ENCODE assay signal across 19 mouse cellular contexts in genomic region chr12:64640864-64641416, GRCm38 (mm10).
A peak's percentile ranks its signal among the peaks of the same experiment; 100 is the strongest.
DNase-seq lines count a peak whose midpoint lies in the region; ATAC-seq and TF ChIP-seq lines count a peak whose summit lies in the region.
"Had no signal": no experiment of that assay in that cellular context is flagged by ENCODE, and none has a peak within 500 bp of the region (broad histone marks: within the 10 kb centered on the region; RNA-seq: fewer than 3 reads in every experiment).

No protein-coding gene starts in this region.

- no peak overlapping the region for H3K4me2 ChIP-seq in heart, postnatal 0 days (ENCODE audit: low read depth, low read length)
- H3K4me2 ChIP-seq in midbrain, embryonic 15.5 days, result no peak overlapping the region
- H3K4me2 ChIP-seq in midbrain, embryonic 11.5 days, result no peak overlapping the region
- H3K4me2 ChIP-seq in hindbrain, embryonic 14.5 days (replicated peaks), result no peak overlapping the region
- H3K4me2 ChIP-seq: midbrain, embryonic 12.5 days; neural tube, embryonic 13.5 days had no signal

- no peak for TF ChIP-seq EP300 in heart, postnatal 0 days (IDR thresholded peaks at IDR 0.05; ENCODE audit: low read depth)

- no peak overlapping the region for H3K9ac ChIP-seq in heart, postnatal 0 days (replicated peaks; ENCODE audit: low read depth, low read length)
- H3K9ac ChIP-seq in midbrain, embryonic 15.5 days, result no peak overlapping the region
- H3K9ac ChIP-seq in midbrain, embryonic 11.5 days (ENCODE audit: low read length), result no peak overlapping the region
- H3K9ac ChIP-seq in hindbrain, embryonic 14.5 days, result no peak overlapping the region
- H3K9ac ChIP-seq: midbrain, embryonic 12.5 days; neural tube, embryonic 13.5 days had no signal

- intact Hi-C loops in heart, postnatal 25 days (cut with DNase I), result no loop called here

- no peak overlapping the region for H3K4me3 ChIP-seq in heart, postnatal 0 days (ENCODE audit: low read depth, low read length)
- no peak overlapping the region for H3K4me3 ChIP-seq in midbrain, embryonic 15.5 days
- no peak overlapping the region for H3K4me3 ChIP-seq in midbrain, embryonic 11.5 days (ENCODE audit: low read depth, low read length)
- H3K4me3 ChIP-seq in hindbrain, embryonic 14.5 days (replicated peaks; ENCODE audit: low read length), result no peak overlapping the region
- no peak overlapping the region for H3K4me3 ChIP-seq in embryonic facial prominence, embryonic 10.5 days
- H3K4me3 ChIP-seq: erythroblast, embryonic 14.5 days; gastrocnemius, adult 2 months; heart, adult 2 months; midbrain, embryonic 12.5 days; neural tube, embryonic 13.5 days had no signal

- no peaks in the 10 kb centered on the region for H3K36me3 ChIP-seq in heart, postnatal 0 days (replicated peaks; ENCODE audit: control insufficient read depth, insufficient read depth, low read length)
- H3K36me3 ChIP-seq in midbrain, embryonic 15.5 days (replicated peaks), result no peaks in the 10 kb centered on the region
- H3K36me3 ChIP-seq in midbrain, embryonic 11.5 days (ENCODE audit: control insufficient read depth, insufficient read depth, low read length), result no peaks in the 10 kb centered on the region
- no peaks in the 10 kb centered on the region for H3K36me3 ChIP-seq in hindbrain, embryonic 14.5 days (replicated peaks; ENCODE audit: control insufficient read depth, insufficient read depth)
- H3K36me3 ChIP-seq in embryonic facial prominence, embryonic 10.5 days (replicated peaks), result no peaks in the 10 kb centered on the region
- H3K36me3 ChIP-seq: midbrain, embryonic 12.5 days; neural tube, embryonic 13.5 days had no signal

- no peak overlapping the region for H3K27ac ChIP-seq in heart, postnatal 0 days (ENCODE audit: low read depth)
- peak overlapping the region; percentile 61; the same call in 1 of the 2 replicates for H3K27ac ChIP-seq in midbrain, embryonic 15.5 days
- H3K27ac ChIP-seq in midbrain, embryonic 11.5 days (ENCODE audit: low read depth, low read length), result no peak overlapping the region
- H3K27ac ChIP-seq in hindbrain, embryonic 14.5 days, result peak overlapping the region; percentile 35; the same call in 1 of the 2 replicates
- H3K27ac ChIP-seq in embryonic facial prominence, embryonic 10.5 days (replicated peaks), result no peak overlapping the region
- H3K27ac ChIP-seq: gastrocnemius, adult 2 months; heart, adult 2 months; midbrain, embryonic 12.5 days; neural tube, embryonic 13.5 days had no signal

- WGBS in heart, postnatal 0 days, result 50% methylated on average over 1 of the region's 1 CpGs
- WGBS in midbrain, embryonic 15.5 days, result 26% methylated on average over 1 of the region's 1 CpGs
- 71% methylated on average over 1 of the region's 1 CpGs for WGBS in midbrain, embryonic 11.5 days
- 52% methylated on average over 1 of the region's 1 CpGs for WGBS in hindbrain, embryonic 14.5 days
- 74% methylated on average over 1 of the region's 1 CpGs for WGBS in embryonic facial prominence, embryonic 10.5 days

- no peaks in the 10 kb centered on the region for H3K4me1 ChIP-seq in heart, postnatal 0 days (ENCODE audit: control insufficient read depth, insufficient read depth)
- H3K4me1 ChIP-seq in midbrain, embryonic 15.5 days, result no peaks in the 10 kb centered on the region
- no peaks in the 10 kb centered on the region for H3K4me1 ChIP-seq in midbrain, embryonic 11.5 days (ENCODE audit: control insufficient read depth, insufficient read depth, low read length)
- no peaks in the 10 kb centered on the region for H3K4me1 ChIP-seq in hindbrain, embryonic 14.5 days (replicated peaks; ENCODE audit: control insufficient read depth, insufficient read depth, low read length)
- no peaks in the 10 kb centered on the region for H3K4me1 ChIP-seq in embryonic facial prominence, embryonic 10.5 days
- H3K4me1 ChIP-seq: midbrain, embryonic 12.5 days; neural tube, embryonic 13.5 days had no signal

- no peaks in the 10 kb centered on the region for H3K27me3 ChIP-seq in heart, postnatal 0 days (ENCODE audit: control insufficient read depth, insufficient read depth, low read length)
- no peaks in the 10 kb centered on the region for H3K27me3 ChIP-seq in midbrain, embryonic 15.5 days (replicated peaks)
- H3K27me3 ChIP-seq in midbrain, embryonic 11.5 days (ENCODE audit: control insufficient read depth, insufficient read depth, low read length), result no peaks in the 10 kb centered on the region
- H3K27me3 ChIP-seq in hindbrain, embryonic 14.5 days (ENCODE audit: control insufficient read depth, insufficient read depth, low read length), result no peaks in the 10 kb centered on the region
- no peaks in the 10 kb centered on the region for H3K27me3 ChIP-seq in embryonic facial prominence, embryonic 10.5 days (replicated peaks; ENCODE audit: low read depth, poor library complexity, severe bottlenecking)
- H3K27me3 ChIP-seq: midbrain, embryonic 12.5 days; neural tube, embryonic 13.5 days had no signal

- TF ChIP-seq CTCF in heart, postnatal 0 days (IDR thresholded peaks at IDR 0.05; ENCODE audit: low read depth), result peak; percentile 17; the same call in 1 of the 2 replicates

- H3K9me3 ChIP-seq in heart, postnatal 0 days (replicated peaks; ENCODE audit: control insufficient read depth, low read length), result no peaks in the 10 kb centered on the region
- H3K9me3 ChIP-seq in midbrain, embryonic 15.5 days, result no peaks in the 10 kb centered on the region
- no peaks in the 10 kb centered on the region for H3K9me3 ChIP-seq in midbrain, embryonic 11.5 days (ENCODE audit: control insufficient read depth, low read length)
- no peaks in the 10 kb centered on the region for H3K9me3 ChIP-seq in hindbrain, embryonic 14.5 days (ENCODE audit: control insufficient read depth, low read length)
- H3K9me3 ChIP-seq in embryonic facial prominence, embryonic 10.5 days, result no peaks in the 10 kb centered on the region
- H3K9me3 ChIP-seq: midbrain, embryonic 12.5 days; neural tube, embryonic 13.5 days had no signal

- ATAC-seq in heart, postnatal 0 days (ENCODE audit: insufficient read depth, low read depth), result no peak
- peak; percentile 83 for ATAC-seq in midbrain, embryonic 15.5 days (replicated peaks)
- ATAC-seq in midbrain, embryonic 11.5 days (ENCODE audit: low FRiP score), result no peak
- ATAC-seq in hindbrain, embryonic 14.5 days (ENCODE audit: low FRiP score), result no peak; the same call in 1 of the 2 replicates
- ATAC-seq: lung, postnatal 0 days had no signal

- no peak for DNase-seq in heart, postnatal 0 days (ENCODE audit: low spot score)
- no peak for DNase-seq in heart, postnatal 25 days (ENCODE audit: low spot score)
- no peak for DNase-seq in midbrain, embryonic 11.5 days (ENCODE audit: low spot score, missing footprints)
- DNase-seq in hindbrain, embryonic 14.5 days (ENCODE audit: low spot score), result peak; percentile 70
- DNase-seq in embryonic facial prominence, embryonic 10.5 days (ENCODE audit: low spot score), result no peak
- DNase-seq in cerebellum, adult 18-20 months, result no peak
- DNase-seq: adrenal gland, postnatal 36 days; cerebellum, adult 2 months; gastrocnemius, adult 2 months; heart, adult 2 months; heart, postnatal 36 days; kidney, adult 18-20 months; right cerebral cortex, adult 18-20 months; spleen, adult 18-20 months had no signal

Comparison
In these comparisons a context has a peak if more than half of its experiments do, and no peak if none do; other contexts are left out.
1. H3K27ac ChIP-seq: peak in midbrain, embryonic 15.5 days (single experiment) and hindbrain, embryonic 14.5 days (single experiment); none in heart, postnatal 0 days (single experiment), midbrain, embryonic 11.5 days (single experiment) and embryonic facial prominence, embryonic 10.5 days (single experiment).